Mouse (Mus musculus) forebrain, embryonic 15.5 days (tissue): ENCODE measurements around the gene Slc12a5. TPM values are rescaled to one million over a fixed set of nuclear protein-coding genes. Genes with fewer than 3 reads are reported as not detected.

Source experiments
- ATAC-seq: fragments of 200-750 bp; cut with Nextera tagmentation; replicated peaks from 2 replicates; pipeline ENCODE4 v1.8.0; 2017; ENCODE audit warnings: mild to moderate bottlenecking, moderate TSS enrichment, moderate library complexity
- H3K27ac ChIP-seq: fragments of 300-500 bp; sonication (generic); replicated peaks from 2 replicates; pipeline ENCODE4 v1.5.1; 2015; ENCODE audit warnings: mild to moderate bottlenecking, inconsistent platforms
- H3K27me3 ChIP-seq: fragments of 300-500 bp; sonication (generic); 2 replicates; pipeline ENCODE4 v1.6.1; 2015; ENCODE audit warnings: inconsistent platforms
- H3K36me3 ChIP-seq: fragments of 300-500 bp; sonication (generic); 2 replicates; pipeline ENCODE4 v1.6.1; 2015; ENCODE audit warnings: mild to moderate bottlenecking, inconsistent platforms
- H3K4me1 ChIP-seq: fragments of 300-500 bp; sonication (generic); 2 replicates; pipeline ENCODE4 v1.6.1; 2015; ENCODE audit warnings: inconsistent platforms
- H3K4me2 ChIP-seq: fragments of 300-500 bp; sonication (generic); replicated peaks from 2 replicates; pipeline ENCODE4 v1.6.1; 2015; ENCODE audit warnings: mild to moderate bottlenecking, inconsistent platforms
- H3K4me3 ChIP-seq: fragments of 300-500 bp; sonication (generic); 2 replicates; pipeline ENCODE4 v1.5.1; 2015; ENCODE audit warnings: mild to moderate bottlenecking, inconsistent platforms
- H3K9ac ChIP-seq: fragments of 300-500 bp; sonication (generic); replicated peaks from 2 replicates; pipeline ENCODE4 v1.6.1; 2015; ENCODE audit warnings: mild to moderate bottlenecking, inconsistent platforms
- H3K9me3 ChIP-seq: fragments of 300-500 bp; sonication (generic); 2 replicates; pipeline ENCODE4 v1.6.1; 2016; ENCODE audit warnings: inconsistent platforms
- WGBS: fragments of 180-500 bp; shearing (Covaris S2); methylation state at CpG from one replicate; pipeline ENCODE4 v1.1.7; 2015; ENCODE audit warnings: mixed read lengths; 5-methylcytosine and 5-hydroxymethylcytosine counted together
- polyA plus RNA-seq: library from polyadenylated mRNA; unstranded; fragments of >200 nt; fragmentation: Nextera tagmentation; extraction: Ambion mirVana; gene quantifications from 2 replicates; pipeline ENCODE4 v1.2.1, GENCODE M21; 2015

Gene Slc12a5
- polyA plus RNA-seq, 1 experiment from 2014 or later, result 17.2 TPM

DNA sequence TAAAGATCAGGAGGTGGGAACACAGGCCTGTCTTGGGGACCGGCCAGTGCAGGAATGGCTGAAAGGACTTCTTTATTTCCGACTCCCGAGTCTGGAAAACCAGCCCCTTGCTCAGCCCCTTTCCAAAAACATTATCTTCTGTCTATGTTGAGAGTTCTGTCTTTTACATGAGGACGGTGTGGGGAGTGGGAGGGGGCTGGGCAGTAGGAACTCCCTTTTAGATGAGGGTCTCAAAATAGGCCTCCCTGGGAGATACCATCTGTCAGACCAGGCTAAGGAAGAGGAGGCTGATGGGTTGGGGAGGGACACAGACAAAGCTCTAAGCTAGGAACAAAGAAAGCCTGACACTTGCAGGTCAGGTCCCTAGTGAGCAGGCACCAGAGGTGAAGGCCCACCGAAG, 88.4 kb downstream of the Slc12a5 start:
- H3K4me1 ChIP-seq, result peaks cover 7% of the 10 kb centered on the region
- WGBS, result 65% methylated on average over 5 of the region's 5 CpGs
- no peaks in the 10 kb centered on the region for H3K36me3 ChIP-seq
- no peaks in the 10 kb centered on the region for H3K9me3 ChIP-seq
- no peaks in the 10 kb centered on the region for H3K27me3 ChIP-seq
- H3K27ac ChIP-seq, result no peak overlapping the region
- no peak overlapping the region for H3K4me2 ChIP-seq
- H3K9ac ChIP-seq, result no peak overlapping the region
- no peak overlapping the region for H3K4me3 ChIP-seq
- ATAC-seq, result no peak

Other genes with a start within 250 kb of the Slc12a5 start
- not detected in 2 replicates for gene Spint5, start 245.5 kb upstream of the Slc12a5 start, polyA plus RNA-seq
- 1.1 and 1.7 TPM in 2 replicates for gene Wfdc3, start 214.9 kb upstream of the Slc12a5 start, polyA plus RNA-seq
- 73.9 and 74.9 TPM in 2 replicates for gene Dnttip1, start 214.8 kb upstream of the Slc12a5 start, polyA plus RNA-seq
- 199 and 232 TPM in 2 replicates for gene Ube2c, start 190.9 kb upstream of the Slc12a5 start, polyA plus RNA-seq
- 0.45 and 0.60 TPM in 2 replicates for gene Tnnc2, start 180.8 kb upstream of the Slc12a5 start, polyA plus RNA-seq
- gene Snx21, start 175.0 kb upstream of the Slc12a5 start, polyA plus RNA-seq, result 24.6 and 29.8 TPM in 2 replicates
- 17.1 and 17.2 TPM in 2 replicates for gene Acot8, start 155.9 kb upstream of the Slc12a5 start, polyA plus RNA-seq
- 13.9 and 14.5 TPM in 2 replicates for gene Zswim3, start 155.7 kb upstream of the Slc12a5 start, polyA plus RNA-seq
- gene Zswim1, start 138.1 kb upstream of the Slc12a5 start, polyA plus RNA-seq, result 22.8 TPM in 2 replicates
- not detected in 2 replicates for gene Spata25, start 132.3 kb upstream of the Slc12a5 start, polyA plus RNA-seq
- gene Ctsa, start 127.9 kb upstream of the Slc12a5 start, polyA plus RNA-seq, result 97.7 and 98.4 TPM in 2 replicates
- gene Neurl2, start 127.3 kb upstream of the Slc12a5 start, polyA plus RNA-seq, result 5.6 and 6.5 TPM in 2 replicates
- gene Pltp, start 103.1 kb upstream of the Slc12a5 start, polyA plus RNA-seq, result 45.3 and 50.7 TPM in 2 replicates
- gene Pcif1, start 81.5 kb upstream of the Slc12a5 start, polyA plus RNA-seq, result 94.8 and 101 TPM in 2 replicates
- gene Zfp335, start 49.0 kb upstream of the Slc12a5 start, polyA plus RNA-seq, result 15.7 and 16.7 TPM in 2 replicates
- gene Mmp9, start 20.0 kb upstream of the Slc12a5 start, polyA plus RNA-seq, result 17.9 and 19.5 TPM in 2 replicates
- 131 and 137 TPM in 2 replicates for gene Ncoa5, start 74.1 kb downstream of the Slc12a5 start, polyA plus RNA-seq
- gene Cd40, start 94.8 kb downstream of the Slc12a5 start, polyA plus RNA-seq, result 4.8 and 5.8 TPM in 2 replicates
- gene 1700025C18Rik, start 129.9 kb downstream of the Slc12a5 start, polyA plus RNA-seq, result not detected in 2 replicates